Comparison of ENCODE assay signal across 20 mouse cellular contexts in the genomic region with DNA sequence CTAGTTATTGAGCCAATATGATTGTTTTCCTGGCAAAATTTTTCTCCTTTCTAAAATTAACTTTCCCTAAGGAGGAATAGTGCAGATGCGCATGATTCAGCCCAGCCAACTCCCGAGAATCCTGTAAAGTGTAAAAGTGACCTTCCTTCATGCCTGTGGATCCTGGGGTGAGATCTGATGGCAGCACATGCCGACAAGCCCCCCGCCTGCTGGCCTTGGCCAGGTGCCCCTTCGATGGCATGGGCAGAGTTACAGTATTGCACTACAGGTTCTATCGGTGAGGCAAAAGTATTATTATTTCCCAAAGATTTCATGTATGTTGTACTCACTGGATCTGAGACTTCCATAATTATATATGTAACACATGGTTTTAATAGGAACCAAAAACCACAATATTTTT.
"Had no signal": no experiment of that assay in that cellular context is flagged by ENCODE, and none has a peak within 500 bp of the region (broad histone marks: within the 10 kb centered on the region; RNA-seq: fewer than 3 reads in every experiment).

No protein-coding gene starts in this region.

- DNase-seq: kidney, postnatal 25 days; layer of hippocampus, adult 9-11 months; lung, adult 2 months; lung, postnatal 14 days; lung, postnatal 4 days; midbrain, embryonic 14.5 days; right cerebral cortex, adult 18-20 months; right cerebral cortex, postnatal 14 days; right cerebral cortex, postnatal 4 days; thymus, adult 2 months; thymus, postnatal 14 days; thymus, postnatal 4 days had no signal

- H3K27ac ChIP-seq: kidney, postnatal 0 days; layer of hippocampus, adult 2 months; limb, embryonic 12.5 days; limb, embryonic 15.5 days; liver, embryonic 12.5 days; liver, embryonic 15.5 days; stomach, postnatal 0 days had no signal

- H3K9me3 ChIP-seq: limb, embryonic 12.5 days; limb, embryonic 15.5 days; liver, embryonic 12.5 days; liver, embryonic 15.5 days had no signal

- H3K9ac ChIP-seq: limb, embryonic 12.5 days; limb, embryonic 15.5 days; liver, embryonic 12.5 days; liver, embryonic 15.5 days had no signal

- H3K4me3 ChIP-seq: layer of hippocampus, adult 2 months; limb, embryonic 12.5 days; limb, embryonic 15.5 days; liver, embryonic 12.5 days; liver, embryonic 15.5 days had no signal

- H3K36me3 ChIP-seq: limb, embryonic 12.5 days; limb, embryonic 15.5 days; liver, embryonic 12.5 days; liver, embryonic 15.5 days had no signal

- H3K4me2 ChIP-seq: limb, embryonic 12.5 days; limb, embryonic 15.5 days; liver, embryonic 12.5 days; liver, embryonic 15.5 days; midbrain, embryonic 11.5 days had no signal
